Mouse (Mus musculus): ENCODE measurements around the gene Klra5. TPM values are rescaled to one million over a fixed set of nuclear protein-coding genes. Genes with fewer than 3 reads are reported as not detected.

Gene Klra5
- not detected in 2 replicates for polyA plus RNA-seq (2021; fragmentation: Nextera tagmentation)
- long read RNA-seq, experiment 1: 0 reads
- long read RNA-seq, experiment 2: 0 reads

DNA sequence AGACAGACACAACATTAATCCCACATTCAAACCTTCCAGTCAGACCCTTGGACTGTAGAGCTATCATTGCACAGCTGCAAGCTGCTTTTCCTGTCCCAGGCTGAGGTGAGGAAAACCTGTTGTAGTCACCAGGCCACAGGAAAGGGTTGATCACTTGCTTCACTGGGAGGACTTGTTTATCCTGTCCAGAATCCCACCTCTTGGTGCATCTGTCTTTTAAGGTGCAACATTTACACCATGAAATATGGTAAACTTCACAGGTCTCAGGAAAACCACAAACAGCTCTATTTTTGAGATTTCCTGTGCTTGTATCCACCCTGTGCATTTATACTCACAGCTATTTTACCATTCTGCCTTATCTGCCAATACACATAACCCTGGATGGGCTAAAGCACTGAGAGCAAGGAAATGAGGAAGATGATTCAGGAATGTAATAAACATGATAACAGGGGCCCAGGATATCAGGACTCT lies at the start of gene Klra5:
TSS of gene Klra5 (minus strand) at position 175 of the 471 bp plus-strand sequence.

GRCm38 (mm10) chr6:129876549-129876948 lies 40.9 kb downstream of the Klra5 start, which contains the start of gene Klra17:
Gene Klra17 (minus strand): TSS chr6:129876672.

DNA sequence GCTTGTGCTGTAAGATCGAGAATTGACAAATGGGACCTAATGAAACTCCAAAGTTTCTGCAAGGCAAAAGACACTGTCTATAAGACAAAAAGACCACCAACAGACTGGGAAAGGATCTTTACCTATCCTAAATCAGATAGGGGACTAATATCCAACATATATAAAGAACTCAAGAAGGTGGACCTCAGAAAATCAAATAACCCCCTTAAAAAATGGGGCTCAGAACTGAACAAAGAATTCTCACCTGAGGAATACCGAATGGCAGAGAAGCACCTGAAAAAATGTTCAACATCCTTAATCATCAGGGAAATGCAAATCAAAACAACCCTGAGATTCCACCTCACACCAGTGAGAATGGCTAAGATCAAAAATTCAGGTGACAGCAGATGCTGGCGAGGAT lies 55.1 kb downstream of the Klra5 start, which contains the start of gene Gm17631:
TSS of gene Gm17631 (plus strand) at position 301 of the 400 bp plus-strand sequence.

Other genes with a start within 250 kb of the Klra5 start
- not detected in 2 replicates for gene Klrc1, start 238.7 kb downstream of the Klra5 start, polyA plus RNA-seq (2021; fragmentation: Nextera tagmentation)
- gene Klri1, start 200.5 kb downstream of the Klra5 start, polyA plus RNA-seq (2021; fragmentation: Nextera tagmentation): not detected in 2 replicates
- gene Klri2, start 177.2 kb downstream of the Klra5 start, polyA plus RNA-seq (2021; fragmentation: Nextera tagmentation): 0.03 and 0.10 TPM in 2 replicates
- not detected in 2 replicates for gene Gm156, start 133.4 kb downstream of the Klra5 start, polyA plus RNA-seq (2021; fragmentation: Nextera tagmentation)
- gene Gm17631, start 55.0 kb downstream of the Klra5 start, polyA plus RNA-seq (2021; fragmentation: Nextera tagmentation): not detected in 2 replicates
- gene Klra17, start 41.0 kb downstream of the Klra5 start, polyA plus RNA-seq (2021; fragmentation: Nextera tagmentation): not detected in 2 replicates
- gene Klra6, start 109.3 kb upstream of the Klra5 start, polyA plus RNA-seq (2021; fragmentation: Nextera tagmentation): not detected in 2 replicates
- gene Klra4, start 149.6 kb upstream of the Klra5 start, polyA plus RNA-seq (2021; fragmentation: Nextera tagmentation): not detected in 2 replicates
- not detected in 2 replicates for gene Klra8, start 212.2 kb upstream of the Klra5 start, polyA plus RNA-seq (2021; fragmentation: Nextera tagmentation)